Comparison of ENCODE assay signal across 15 mouse cellular contexts in the genomic region with DNA sequence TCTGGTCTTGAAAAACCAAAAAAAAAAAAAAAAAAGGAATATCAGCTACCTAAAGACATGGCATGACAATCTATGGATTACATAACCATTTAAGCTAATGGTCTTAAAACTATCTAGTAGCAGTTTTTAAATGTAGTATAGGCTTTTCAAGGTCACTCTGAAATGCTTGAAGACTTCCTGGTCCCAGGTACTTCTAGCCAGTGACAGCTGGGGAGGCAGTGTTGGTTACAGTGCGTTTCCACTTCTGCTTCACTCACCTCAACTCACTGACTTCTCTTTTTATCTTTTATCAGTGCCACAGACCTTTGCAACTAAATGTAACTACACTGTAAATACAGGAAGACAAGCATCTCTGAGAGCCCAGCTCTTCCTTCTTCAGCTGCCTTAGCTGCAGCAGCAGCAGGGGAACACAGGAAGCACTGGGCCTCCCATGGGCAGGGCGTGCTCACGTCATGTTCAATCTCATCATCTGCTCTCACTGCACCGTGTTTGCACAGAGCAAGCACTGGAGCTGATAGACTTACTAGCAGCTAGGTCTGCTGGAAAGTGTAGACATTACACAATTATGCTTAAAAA. TPM values are rescaled to one million over a fixed set of nuclear protein-coding genes. Genes with fewer than 3 reads are reported as not detected.
DNase-seq lines count a peak whose midpoint lies in the region; ATAC-seq lines count a peak whose summit lies in the region.
"Had no signal": no experiment of that assay in that cellular context is flagged by ENCODE, and none has a peak within 500 bp of the region (broad histone marks: within the 10 kb centered on the region; RNA-seq: fewer than 3 reads in every experiment).

No protein-coding gene starts in this region.

- WGBS in midbrain, embryonic 13.5 days = 86% methylated on average over 4 of the region's 4 CpGs

- ATAC-seq in inflammation-experienced regulatory T-cells, adult 6 months = peak; percentile 98
- ATAC-seq in midbrain, embryonic 13.5 days = no peak

- DNase-seq in left cerebral cortex, postnatal 4 days = peak; percentile 61
- DNase-seq in left cerebral cortex, adult 9 months (ENCODE audit: low spot score in 2 of 2) = no peak
- DNase-seq in T-cell, adult 2 months (ENCODE audit: low spot score) = peak; percentile 10
- DNase-seq in splenic B cell, adult 2 months (ENCODE audit: low read depth, low spot score) = peak; percentile 56
- no peak for DNase-seq in adrenal gland, postnatal 25 days
- DNase-seq in layer of hippocampus, postnatal 36 days = no peak
- DNase-seq: heart, postnatal 10 days; kidney, postnatal 10 days; lung, postnatal 4 days had no signal

- H3K27me3 ChIP-seq in splenic B cell, adult 2 months (ENCODE audit: control insufficient read depth, insufficient read depth, low read length, poor library complexity, severe bottlenecking) = no peaks in the 10 kb centered on the region
- H3K27me3 ChIP-seq in midbrain, embryonic 13.5 days = no peaks in the 10 kb centered on the region
- H3K27me3 ChIP-seq: embryonic facial prominence, embryonic 15.5 days; limb, embryonic 13.5 days; neural tube, embryonic 12.5 days; stomach, embryonic 15.5 days had no signal

- no peak overlapping the region for H3K4me2 ChIP-seq in midbrain, embryonic 13.5 days (replicated peaks)
- H3K4me2 ChIP-seq: embryonic facial prominence, embryonic 15.5 days; limb, embryonic 13.5 days; neural tube, embryonic 12.5 days; stomach, embryonic 15.5 days had no signal

- peaks cover 29% of the 10 kb centered on the region for H3K36me3 ChIP-seq in splenic B cell, adult 2 months (ENCODE audit: control insufficient read depth, insufficient read depth, low read length, poor library complexity, severe bottlenecking)
- peaks cover 93% of the 10 kb centered on the region for H3K36me3 ChIP-seq in midbrain, embryonic 13.5 days

- intact Hi-C loops in left cerebral cortex, postnatal 4 days (cut with DNase I) = no loop called here

- no peak overlapping the region for H3K27ac ChIP-seq in midbrain, embryonic 13.5 days
- H3K27ac ChIP-seq: embryonic facial prominence, embryonic 15.5 days; limb, embryonic 13.5 days; neural tube, embryonic 12.5 days; stomach, embryonic 15.5 days had no signal

- H3K9me3 ChIP-seq in midbrain, embryonic 13.5 days = peaks cover 3% of the 10 kb centered on the region; the same call in 1 of the 2 replicates
- H3K9me3 ChIP-seq: embryonic facial prominence, embryonic 15.5 days; stomach, embryonic 15.5 days had no signal

- no peak overlapping the region for H3K9ac ChIP-seq in midbrain, embryonic 13.5 days (replicated peaks)
- H3K9ac ChIP-seq: embryonic facial prominence, embryonic 15.5 days; limb, embryonic 13.5 days; neural tube, embryonic 12.5 days; stomach, embryonic 15.5 days had no signal

- H3K4me3 ChIP-seq in midbrain, embryonic 13.5 days (replicated peaks) = no peak overlapping the region
- H3K4me3 ChIP-seq: embryonic facial prominence, embryonic 15.5 days; limb, embryonic 13.5 days; neural tube, embryonic 12.5 days; stomach, embryonic 15.5 days had no signal

- H3K4me1 ChIP-seq in midbrain, embryonic 13.5 days (replicated peaks) = no peaks in the 10 kb centered on the region
- H3K4me1 ChIP-seq: embryonic facial prominence, embryonic 15.5 days; limb, embryonic 13.5 days; neural tube, embryonic 12.5 days; stomach, embryonic 15.5 days had no signal

RNA-seq across cellular contexts. Expression of a gene that starts 46.0 kb away (rescaled TPM):
- 10 to 100 TPM; 34.2 to 35.1 TPM for total RNA-seq in left cerebral cortex, postnatal 4 days (2021)
- 10 to 100 TPM; 35.9 to 45.7 (median 41.6) TPM for polyA plus RNA-seq in inflammation-experienced regulatory T-cells, adult 6 months (2017; shearing (Covaris generic))
- 39.5 and 46.2 TPM in 2 replicates for total RNA-seq in adrenal gland, postnatal 25 days (2021)
- polyA plus RNA-seq in midbrain, embryonic 13.5 days (2015; fragmentation: Nextera tagmentation; extraction: Ambion mirVana) = 21.7 and 22.7 TPM in 2 replicates
- 10 to 100 TPM; 32.0 to 32.1 TPM for total RNA-seq in layer of hippocampus, postnatal 36 days (2021)

Comparison
In these comparisons a context has a peak if more than half of its experiments do, and no peak if none do; other contexts are left out.
1. DNase-seq: peak in left cerebral cortex, postnatal 4 days (single experiment), T-cell, adult 2 months (single experiment) and splenic B cell, adult 2 months (single experiment); none in left cerebral cortex, adult 9 months (0 of 2), adrenal gland, postnatal 25 days (single experiment) and layer of hippocampus, postnatal 36 days (0 of 2).